Comparison of ENCODE assay signal across 18 mouse cellular contexts in genomic region chr2:56539828-56540227, GRCm38 (mm10).
DNase-seq lines count a peak whose midpoint lies in the region; ATAC-seq and TF ChIP-seq lines count a peak whose summit lies in the region.
"Had no signal": no experiment of that assay in that cellular context is flagged by ENCODE, and none has a peak within 500 bp of the region (broad histone marks: within the 10 kb centered on the region; RNA-seq: fewer than 3 reads in every experiment).

No protein-coding gene starts in this region.

- 72% methylated on average over 8 of the region's 8 CpGs for WGBS in forebrain, embryonic 13.5 days
- 89% methylated on average over 8 of the region's 8 CpGs for WGBS in forebrain, embryonic 11.5 days
- WGBS in neural tube, embryonic 12.5 days = 84% methylated on average over 8 of the region's 8 CpGs
- WGBS in neural tube, embryonic 15.5 days = 57% methylated on average over 8 of the region's 8 CpGs
- 52% methylated on average over 8 of the region's 8 CpGs for WGBS in forebrain, embryonic 15.5 days
- 79% methylated on average over 8 of the region's 8 CpGs for WGBS in heart, embryonic 12.5 days

- ATAC-seq in forebrain, embryonic 13.5 days = peak; percentile 95
- ATAC-seq in forebrain, embryonic 11.5 days (replicated peaks; ENCODE audit: low FRiP score) = no peak
- ATAC-seq in neural tube, embryonic 12.5 days (ENCODE audit: low FRiP score, low read depth) = peak; percentile 50; the same call in 1 of the 2 replicates
- ATAC-seq in neural tube, embryonic 15.5 days (ENCODE audit: low FRiP score) = no peak
- peak; percentile 95 for ATAC-seq in forebrain, embryonic 15.5 days (replicated peaks)
- ATAC-seq in heart, embryonic 12.5 days (ENCODE audit: insufficient number of reproducible peaks, low FRiP score) = no peak
- ATAC-seq: intestine, embryonic 15.5 days had no signal

- TF ChIP-seq CTCF in gastrocnemius, adult 2 months (IDR thresholded peaks at IDR 0.05) = no peak

- H3K4me1 ChIP-seq in forebrain, embryonic 13.5 days = no peaks in the 10 kb centered on the region
- H3K4me1 ChIP-seq in forebrain, embryonic 11.5 days (replicated peaks; ENCODE audit: control insufficient read depth, insufficient read depth, low read length) = no peaks in the 10 kb centered on the region
- no peaks in the 10 kb centered on the region for H3K4me1 ChIP-seq in neural tube, embryonic 12.5 days
- 0 out of 2 replicates have a peak, but pooled peaks cover 2% of the 10 kb centered on the region for H3K4me1 ChIP-seq in neural tube, embryonic 15.5 days
- peaks cover 7% of the 10 kb centered on the region; the same call in 1 of the 2 replicates for H3K4me1 ChIP-seq in forebrain, embryonic 15.5 days
- no peaks in the 10 kb centered on the region for H3K4me1 ChIP-seq in heart, embryonic 12.5 days (replicated peaks)
- H3K4me1 ChIP-seq: heart, embryonic 10.5 days; intestine, embryonic 15.5 days; limb, embryonic 13.5 days had no signal

- intact Hi-C loops in gastrocnemius, adult 2 months (cut with DNase I) = no loop called here

- no peak overlapping the region for H3K27ac ChIP-seq in forebrain, embryonic 13.5 days
- H3K27ac ChIP-seq in forebrain, embryonic 11.5 days (ENCODE audit: low read depth, low read length) = no peak overlapping the region
- H3K27ac ChIP-seq in neural tube, embryonic 12.5 days = no peak overlapping the region
- H3K27ac ChIP-seq in neural tube, embryonic 15.5 days (replicated peaks) = no peak overlapping the region
- no peak overlapping the region for H3K27ac ChIP-seq in forebrain, embryonic 15.5 days (replicated peaks)
- no peak overlapping the region for H3K27ac ChIP-seq in heart, embryonic 12.5 days (ENCODE audit: poor library complexity, severe bottlenecking)
- no peak overlapping the region for H3K27ac ChIP-seq in gastrocnemius, adult 2 months
- H3K27ac ChIP-seq: heart, embryonic 10.5 days; intestine, embryonic 15.5 days; limb, embryonic 13.5 days; liver, embryonic 14.5 days had no signal

- no peak for DNase-seq in forebrain, embryonic 11.5 days (ENCODE audit: low spot score)
- DNase-seq in layer of hippocampus, adult 9-11 months = peak; percentile 27
- DNase-seq in gastrocnemius, adult 2 months = no peak
- DNase-seq: cerebellum, postnatal 14 days; gastrocnemius, postnatal 25 days; kidney, postnatal 4 days; spleen, adult 18-20 months; thymus, adult 2 months had no signal

- H3K4me2 ChIP-seq in forebrain, embryonic 13.5 days = no peak overlapping the region
- H3K4me2 ChIP-seq in forebrain, embryonic 11.5 days (ENCODE audit: low read depth, low read length, severe bottlenecking) = no peak overlapping the region
- H3K4me2 ChIP-seq in neural tube, embryonic 12.5 days (replicated peaks) = no peak overlapping the region
- H3K4me2 ChIP-seq in neural tube, embryonic 15.5 days = no peak overlapping the region
- no peak overlapping the region for H3K4me2 ChIP-seq in forebrain, embryonic 15.5 days (replicated peaks)
- no peak overlapping the region for H3K4me2 ChIP-seq in heart, embryonic 12.5 days
- H3K4me2 ChIP-seq: intestine, embryonic 15.5 days; limb, embryonic 13.5 days had no signal

- H3K4me3 ChIP-seq in forebrain, embryonic 13.5 days = no peak overlapping the region
- no peak overlapping the region for H3K4me3 ChIP-seq in forebrain, embryonic 11.5 days (ENCODE audit: low read depth, low read length)
- no peak overlapping the region for H3K4me3 ChIP-seq in neural tube, embryonic 12.5 days
- H3K4me3 ChIP-seq in neural tube, embryonic 15.5 days (replicated peaks) = no peak overlapping the region
- H3K4me3 ChIP-seq in forebrain, embryonic 15.5 days = no peak overlapping the region
- H3K4me3 ChIP-seq in heart, embryonic 12.5 days = no peak overlapping the region
- H3K4me3 ChIP-seq in gastrocnemius, adult 2 months = no peak overlapping the region
- H3K4me3 ChIP-seq: heart, embryonic 10.5 days; intestine, embryonic 15.5 days; limb, embryonic 13.5 days; myocyte had no signal

- no peaks in the 10 kb centered on the region for H3K9me3 ChIP-seq in forebrain, embryonic 13.5 days (replicated peaks)
- no peaks in the 10 kb centered on the region for H3K9me3 ChIP-seq in forebrain, embryonic 11.5 days (ENCODE audit: control insufficient read depth, low read length)
- H3K9me3 ChIP-seq in neural tube, embryonic 12.5 days = no peaks in the 10 kb centered on the region
- H3K9me3 ChIP-seq in neural tube, embryonic 15.5 days (replicated peaks) = no peaks in the 10 kb centered on the region
- no peaks in the 10 kb centered on the region for H3K9me3 ChIP-seq in forebrain, embryonic 15.5 days
- H3K9me3 ChIP-seq in heart, embryonic 12.5 days (replicated peaks) = no peaks in the 10 kb centered on the region
- H3K9me3 ChIP-seq: heart, embryonic 10.5 days; intestine, embryonic 15.5 days; limb, embryonic 13.5 days had no signal

- H3K9ac ChIP-seq in forebrain, embryonic 13.5 days = no peak overlapping the region
- H3K9ac ChIP-seq in forebrain, embryonic 11.5 days (ENCODE audit: low read length) = no peak overlapping the region
- no peak overlapping the region for H3K9ac ChIP-seq in neural tube, embryonic 12.5 days
- no peak overlapping the region for H3K9ac ChIP-seq in neural tube, embryonic 15.5 days (replicated peaks)
- H3K9ac ChIP-seq in forebrain, embryonic 15.5 days (replicated peaks) = no peak overlapping the region
- H3K9ac ChIP-seq in heart, embryonic 12.5 days = no peak overlapping the region
- H3K9ac ChIP-seq: intestine, embryonic 15.5 days; limb, embryonic 13.5 days; liver, embryonic 14.5 days had no signal

- no peaks in the 10 kb centered on the region for H3K27me3 ChIP-seq in forebrain, embryonic 13.5 days
- H3K27me3 ChIP-seq in forebrain, embryonic 11.5 days (ENCODE audit: control insufficient read depth, insufficient read depth, low read length) = no peaks in the 10 kb centered on the region
- H3K27me3 ChIP-seq in neural tube, embryonic 12.5 days (replicated peaks) = no peaks in the 10 kb centered on the region
- no peaks in the 10 kb centered on the region for H3K27me3 ChIP-seq in neural tube, embryonic 15.5 days (replicated peaks)
- no peaks in the 10 kb centered on the region for H3K27me3 ChIP-seq in forebrain, embryonic 15.5 days
- no peaks in the 10 kb centered on the region for H3K27me3 ChIP-seq in heart, embryonic 12.5 days (replicated peaks)
- H3K27me3 ChIP-seq: intestine, embryonic 15.5 days; limb, embryonic 13.5 days had no signal

- H3K36me3 ChIP-seq in forebrain, embryonic 13.5 days (ENCODE audit: poor library complexity, severe bottlenecking) = no peaks in the 10 kb centered on the region
- H3K36me3 ChIP-seq in forebrain, embryonic 11.5 days (ENCODE audit: control insufficient read depth, insufficient read depth, low read length) = no peaks in the 10 kb centered on the region
- H3K36me3 ChIP-seq in neural tube, embryonic 12.5 days = no peaks in the 10 kb centered on the region
- H3K36me3 ChIP-seq in neural tube, embryonic 15.5 days = no peaks in the 10 kb centered on the region
- H3K36me3 ChIP-seq in forebrain, embryonic 15.5 days = no peaks in the 10 kb centered on the region
- no peaks in the 10 kb centered on the region for H3K36me3 ChIP-seq in heart, embryonic 12.5 days
- H3K36me3 ChIP-seq: heart, embryonic 10.5 days; intestine, embryonic 15.5 days; limb, embryonic 13.5 days had no signal

Comparison
In these comparisons a context has a peak if more than half of its experiments do, and no peak if none do; other contexts are left out.
1. ATAC-seq: peak in forebrain, embryonic 13.5 days (single experiment), neural tube, embryonic 12.5 days (single experiment) and forebrain, embryonic 15.5 days (single experiment); none in forebrain, embryonic 11.5 days (single experiment), neural tube, embryonic 15.5 days (single experiment) and heart, embryonic 12.5 days (single experiment).